Mouse (Mus musculus) forebrain, embryonic 16.5 days (tissue): Measurements from ENCODE around the gene Ankrd9. TPM values are rescaled to one million over a fixed set of nuclear protein-coding genes. Genes with fewer than 3 reads are reported as not detected.

Source experiments
- ATAC-seq: fragments of 200-750 bp; cut with Nextera tagmentation; 2 replicates; pipeline ENCODE4 v1.8.0; 2017; ENCODE audit warnings: mild to moderate bottlenecking, moderate library complexity
- H3K27ac ChIP-seq: fragments of 300-500 bp; sonication (generic); 2 replicates; pipeline ENCODE4 v1.5.1; 2014; ENCODE audit warnings: low read length, control low read depth
- H3K27me3 ChIP-seq: fragments of 300-500 bp; sonication (generic); replicated peaks from 2 replicates; pipeline ENCODE4 v1.6.1; 2014; ENCODE audit warnings: low read length; ENCODE audit not compliant: control insufficient read depth, insufficient read depth
- H3K36me3 ChIP-seq: fragments of 300-500 bp; sonication (generic); 2 replicates; pipeline ENCODE4 v1.6.1; 2014; ENCODE audit not compliant: control insufficient read depth, insufficient read depth
- H3K4me1 ChIP-seq: fragments of 300-500 bp; sonication (generic); replicated peaks from 2 replicates; pipeline ENCODE4 v1.6.1; 2014; ENCODE audit warnings: low read length; ENCODE audit not compliant: control insufficient read depth, insufficient read depth
- H3K4me2 ChIP-seq: fragments of 300-500 bp; sonication (generic); 2 replicates; pipeline ENCODE4 v1.6.1; 2014; ENCODE audit warnings: mild to moderate bottlenecking, low read length, control low read depth
- H3K4me3 ChIP-seq: fragments of 300-500 bp; sonication (generic); replicated peaks from 2 replicates; pipeline ENCODE4 v1.5.1; 2014; ENCODE audit warnings: mild to moderate bottlenecking, low read length, control low read depth
- H3K9ac ChIP-seq: fragments of 300-500 bp; sonication (generic); replicated peaks from 2 replicates; pipeline ENCODE4 v1.6.1; 2014; ENCODE audit warnings: low read depth, low read length, control low read depth
- H3K9me3 ChIP-seq: fragments of 300-500 bp; sonication (generic); 2 replicates; pipeline ENCODE4 v1.6.1; 2016; ENCODE audit warnings: low read length; ENCODE audit not compliant: control insufficient read depth
- whole genome bisulfite sequencing: fragments of 180-500 bp; shearing (Covaris S2); extraction: QIAGEN DNeasy Blood & Tissue Kit; methylation state at CpG from one replicate; pipeline ENCODE4 v1.1.7; 2014; 5-methylcytosine and 5-hydroxymethylcytosine counted together
- polyA plus RNA-seq: library from polyadenylated mRNA; unstranded; fragments of >200 nt; fragmentation: Nextera tagmentation; extraction: Ambion mirVana; gene quantifications from 2 replicates; pipeline ENCODE4 v1.2.1, GENCODE M21; 2015

Gene Ankrd9
- polyA plus RNA-seq, 1 experiment from 2014 or later = 6.1 TPM

DNA sequence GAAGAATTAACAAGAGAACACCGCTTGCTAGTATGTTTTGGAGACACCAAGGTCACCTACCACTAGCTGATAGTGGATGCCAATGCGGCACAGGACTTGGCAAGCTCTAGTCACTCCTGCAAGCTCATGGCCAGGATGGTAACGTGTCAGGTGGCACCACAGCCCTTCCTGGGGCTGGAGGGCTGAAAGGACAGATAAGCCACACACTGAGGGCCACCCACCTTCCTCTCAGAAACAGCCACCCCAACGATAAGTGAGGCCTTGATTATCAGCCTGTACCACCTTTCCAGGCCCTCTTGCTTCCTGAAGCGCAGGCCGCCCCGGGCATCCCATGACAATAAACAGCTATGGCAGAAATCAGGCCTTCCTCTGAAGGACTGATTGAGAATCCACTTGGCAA, 4.5 kb downstream of the Ankrd9 start:
- Histone ChIP-seq H3K9ac (no peak overlapping the region), H3K27ac (no peak overlapping the region), H3K4me3 (no peak overlapping the region), H3K4me2 (no peak overlapping the region), H3K36me3 (peaks cover 10% of the 10 kb centered on the region), H3K4me1 (peaks cover 10% of the 10 kb centered on the region), H3K9me3 (no peaks in the 10 kb centered on the region), H3K27me3 (no peaks in the 10 kb centered on the region)
- 93% methylated on average over 7 of the region's 7 CpGs for WGBS
- ATAC-seq = no peak

DNA sequence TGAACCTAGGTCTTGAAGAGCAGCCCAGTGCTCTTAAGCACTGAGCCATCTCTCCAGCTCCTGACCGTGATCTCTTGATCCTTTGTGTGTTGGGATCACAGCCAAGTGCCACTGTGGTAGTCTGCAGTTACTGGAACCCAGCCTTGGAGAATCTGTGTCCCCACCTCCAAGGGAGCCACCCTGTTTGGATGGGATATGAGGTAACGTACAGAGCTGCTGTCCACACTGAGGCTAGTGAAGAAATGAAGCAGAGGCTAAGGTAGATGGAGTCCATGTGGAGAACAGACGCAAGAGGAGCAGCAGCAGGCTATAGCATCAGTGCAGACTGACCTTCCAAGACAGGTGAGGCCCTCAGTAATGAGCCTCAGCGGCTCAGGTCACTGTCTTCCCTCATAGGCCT, 5.0 kb downstream of the Ankrd9 start:
- Histone ChIP-seq H3K4me3 (no peak overlapping the region), H3K27me3 (no peaks in the 10 kb centered on the region), H3K9me3 (no peaks in the 10 kb centered on the region), H3K36me3 (peaks cover 15% of the 10 kb centered on the region), H3K9ac (no peak overlapping the region), H3K27ac (no peak overlapping the region), H3K4me1 (peaks cover 7% of the 10 kb centered on the region; the same call in 1 of the 2 replicates), H3K4me2 (no peak overlapping the region)
- ATAC-seq = no peak
- 89% methylated on average over 4 of the region's 4 CpGs for WGBS

DNA sequence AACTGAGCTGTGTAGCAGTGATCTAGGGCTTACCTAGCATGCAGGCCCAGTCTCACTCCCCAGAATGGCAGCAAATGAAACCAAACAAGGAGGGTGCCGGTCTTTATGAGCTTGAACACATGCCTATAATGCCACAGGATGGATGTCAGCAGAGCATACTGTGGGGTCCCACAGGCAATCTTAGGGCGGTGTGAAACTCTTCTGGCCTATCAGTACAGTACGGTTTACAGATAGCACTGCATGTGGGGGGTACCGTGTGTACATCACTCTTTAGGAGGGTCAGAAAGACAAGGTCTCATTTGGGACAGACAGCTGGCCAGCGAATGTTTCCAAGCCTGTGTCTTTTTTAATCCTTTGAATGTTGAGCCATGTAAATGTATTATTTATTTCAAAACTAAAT, 6.9 kb downstream of the Ankrd9 start:
- no peak overlapping the region for H3K4me2 ChIP-seq
- no peaks in the 10 kb centered on the region for H3K27me3 ChIP-seq
- 94% methylated on average over 5 of the region's 5 CpGs for WGBS
- no peaks in the 10 kb centered on the region for H3K4me1 ChIP-seq
- peaks cover 16% of the 10 kb centered on the region for H3K36me3 ChIP-seq
- H3K27ac ChIP-seq = no peak overlapping the region
- no peak overlapping the region for H3K4me3 ChIP-seq
- no peak overlapping the region for H3K9ac ChIP-seq
- no peaks in the 10 kb centered on the region for H3K9me3 ChIP-seq
- no peak for ATAC-seq

DNA sequence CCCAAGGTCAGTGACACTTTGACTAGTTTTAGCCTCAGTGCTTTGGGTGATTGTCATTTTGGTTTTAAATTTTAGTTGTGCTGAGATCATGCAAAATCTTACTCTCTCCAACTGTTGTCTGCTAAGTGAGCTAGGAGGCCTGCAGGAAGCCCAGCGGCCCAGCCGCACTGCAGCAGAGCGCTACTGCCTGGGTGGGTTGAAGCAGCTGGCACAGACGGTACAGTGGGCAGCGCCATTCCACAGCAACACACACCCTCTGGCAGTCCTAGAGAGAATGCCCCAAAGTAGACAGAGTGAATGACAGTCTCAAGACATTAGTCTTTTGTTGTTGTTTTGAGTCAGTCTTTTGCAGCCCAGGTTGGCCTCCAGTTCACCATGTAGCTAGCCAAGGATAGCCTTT, 8.4 kb downstream of the Ankrd9 start:
- Histone ChIP-seq H3K4me1 (no peaks in the 10 kb centered on the region), H3K4me3 (no peak overlapping the region), H3K9me3 (no peaks in the 10 kb centered on the region), H3K36me3 (peaks cover 16% of the 10 kb centered on the region), H3K9ac (no peak overlapping the region), H3K27ac (no peak overlapping the region), H3K27me3 (no peaks in the 10 kb centered on the region), H3K4me2 (no peak overlapping the region)
- WGBS = 87% methylated on average over 5 of the region's 5 CpGs
- ATAC-seq = no peak

DNA sequence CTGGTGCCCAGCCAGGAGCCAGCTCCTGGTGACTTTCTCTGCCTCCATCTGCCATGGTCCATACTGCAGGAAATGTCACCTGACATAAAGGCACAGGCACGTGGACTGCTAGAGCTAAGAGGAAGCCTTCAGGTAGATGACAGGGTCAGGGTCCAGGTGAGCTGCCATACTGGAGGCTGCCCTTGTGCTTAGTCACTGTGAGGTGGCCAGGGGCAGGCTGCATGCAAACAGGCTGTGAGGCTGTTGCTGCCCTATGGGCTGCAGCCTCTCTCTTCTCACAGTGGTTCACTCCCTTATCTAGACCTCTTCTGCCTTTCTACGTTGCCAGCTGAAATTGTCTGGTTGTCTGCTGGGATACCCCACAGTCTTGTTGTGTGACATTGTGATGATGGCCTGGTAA, 11.7 kb downstream of the Ankrd9 start:
- no peak overlapping the region for H3K27ac ChIP-seq
- no peaks in the 10 kb centered on the region for H3K27me3 ChIP-seq
- H3K36me3 ChIP-seq = peaks cover 16% of the 10 kb centered on the region
- 95% methylated on average over 2 of the region's 2 CpGs for WGBS
- H3K9me3 ChIP-seq = no peaks in the 10 kb centered on the region
- no peak overlapping the region for H3K4me2 ChIP-seq
- H3K4me1 ChIP-seq = no peaks in the 10 kb centered on the region
- no peak overlapping the region for H3K9ac ChIP-seq
- H3K4me3 ChIP-seq = no peak overlapping the region
- no peak for ATAC-seq

DNA sequence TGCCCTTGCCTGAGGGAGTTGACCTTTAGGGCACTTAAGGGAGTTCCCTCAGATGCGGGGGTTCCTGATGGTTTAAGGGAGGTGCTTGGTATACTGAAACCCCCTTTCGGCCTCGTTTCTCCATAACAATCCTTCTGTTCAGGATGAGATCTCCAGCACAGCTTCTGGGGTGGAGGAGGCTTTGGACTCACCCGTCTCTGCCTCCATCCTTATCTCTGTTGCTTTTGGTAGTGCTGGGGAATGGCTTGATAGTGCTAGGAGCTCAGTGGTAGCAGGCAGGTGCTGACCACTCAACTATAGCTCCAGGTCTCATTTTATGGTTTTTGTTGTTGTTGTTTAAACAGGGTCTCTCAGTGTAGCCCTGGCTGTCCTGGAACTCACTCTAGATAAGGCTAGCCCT, 12.8 kb downstream of the Ankrd9 start:
- no peak overlapping the region for H3K4me2 ChIP-seq
- peaks cover 16% of the 10 kb centered on the region for H3K36me3 ChIP-seq
- ATAC-seq = no peak
- no peaks in the 10 kb centered on the region for H3K4me1 ChIP-seq
- H3K27me3 ChIP-seq = no peaks in the 10 kb centered on the region
- no peak overlapping the region for H3K27ac ChIP-seq
- WGBS = 91% methylated on average over 4 of the region's 4 CpGs
- H3K9ac ChIP-seq = no peak overlapping the region
- H3K9me3 ChIP-seq = no peaks in the 10 kb centered on the region
- H3K4me3 ChIP-seq = no peak overlapping the region

DNA sequence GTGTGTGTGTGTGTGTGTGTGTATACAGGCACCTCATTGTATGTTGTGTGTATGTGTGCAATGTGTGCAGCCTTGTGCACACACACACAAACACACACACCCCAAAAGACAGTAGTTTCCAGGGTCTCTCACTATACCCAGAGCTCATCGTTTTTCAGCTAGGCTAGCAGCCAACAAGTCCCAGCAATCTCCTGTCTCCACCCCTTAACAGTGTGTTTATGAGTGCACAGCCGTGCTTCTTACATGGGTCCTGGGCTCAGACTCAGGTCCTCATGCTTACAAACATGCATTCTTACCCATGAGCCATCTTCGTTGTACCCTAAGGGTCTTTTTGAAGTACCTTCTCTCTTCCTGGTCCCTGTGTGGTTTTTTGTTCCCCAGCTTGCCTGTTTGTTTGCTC, 13.3 kb downstream of the Ankrd9 start:
- ATAC-seq = no peak
- Histone ChIP-seq H3K36me3 (peaks cover 11% of the 10 kb centered on the region), H3K4me3 (no peak overlapping the region), H3K27me3 (no peaks in the 10 kb centered on the region), H3K27ac (no peak overlapping the region), H3K9me3 (no peaks in the 10 kb centered on the region), H3K4me1 (no peaks in the 10 kb centered on the region), H3K9ac (no peak overlapping the region), H3K4me2 (no peak overlapping the region)
- 74% methylated on average over 3 of the region's 3 CpGs for WGBS

DNA sequence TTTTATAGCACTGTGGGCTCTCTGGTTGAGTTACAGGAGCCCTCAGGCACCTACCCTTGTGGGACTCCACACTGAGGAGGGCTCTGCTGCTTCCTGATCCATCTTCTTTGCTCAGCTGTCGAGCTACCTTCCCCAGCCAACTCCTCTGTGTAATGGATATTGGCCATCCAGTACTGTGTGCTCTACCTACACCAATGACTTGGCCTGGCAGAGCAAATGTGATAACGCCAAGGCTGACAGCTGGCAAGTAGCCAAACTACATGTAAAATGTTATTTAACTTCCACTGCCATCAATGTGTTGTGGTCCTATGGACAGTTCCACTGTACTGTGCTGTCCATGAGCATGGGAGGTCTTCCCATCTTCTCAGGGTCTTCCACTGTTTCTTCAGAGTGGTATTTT, 16.9 kb downstream of the Ankrd9 start:
- Histone ChIP-seq H3K4me1 (no peaks in the 10 kb centered on the region), H3K27ac (no peak overlapping the region), H3K36me3 (no peaks in the 10 kb centered on the region), H3K9ac (no peak overlapping the region), H3K27me3 (no peaks in the 10 kb centered on the region), H3K4me3 (no peak overlapping the region), H3K9me3 (no peaks in the 10 kb centered on the region), H3K4me2 (no peak overlapping the region)
- WGBS = 84% methylated on average over 2 of the region's 2 CpGs
- no peak for ATAC-seq

DNA sequence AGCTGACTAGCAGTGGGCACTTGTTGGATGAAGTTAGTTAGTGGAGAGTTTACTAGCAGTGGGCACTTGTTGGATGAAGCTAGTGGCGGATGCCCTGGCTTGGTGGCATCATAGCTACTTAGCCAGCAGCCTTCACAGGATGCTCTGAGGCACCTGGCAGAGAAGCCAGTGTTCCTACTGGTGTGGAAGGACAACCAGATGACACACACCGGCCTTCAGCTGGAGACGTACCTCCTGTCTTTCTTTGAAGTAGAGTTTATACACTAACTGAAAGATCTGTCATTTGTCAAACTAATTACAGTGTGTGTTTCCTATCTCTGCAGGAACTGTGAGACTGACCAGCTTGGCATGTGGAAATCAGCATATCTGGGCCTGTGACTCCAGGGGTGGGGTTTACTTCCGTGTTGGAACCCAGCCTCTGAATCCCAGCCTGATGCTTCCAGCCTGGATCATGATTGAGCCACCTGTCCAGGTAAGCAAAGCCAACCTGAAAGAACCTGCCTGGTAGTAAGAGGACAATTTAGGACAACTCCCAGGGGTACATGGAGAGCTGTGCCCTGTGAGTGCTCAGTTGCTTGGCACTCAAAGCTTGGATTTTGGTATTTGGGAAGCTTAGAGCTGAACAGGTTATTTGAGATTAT, 24.4 kb downstream of the Ankrd9 start:
- Histone ChIP-seq H3K9ac (no peak overlapping the region), H3K4me3 (no peak overlapping the region), H3K9me3 (no peaks in the 10 kb centered on the region), H3K27ac (no peak overlapping the region), H3K4me1 (no peaks in the 10 kb centered on the region), H3K36me3 (peaks cover 4% of the 10 kb centered on the region; the same call in 1 of the 2 replicates), H3K27me3 (no peaks in the 10 kb centered on the region), H3K4me2 (no peak overlapping the region)
- WGBS = 90% methylated on average over 4 of the region's 4 CpGs
- ATAC-seq = no peak

DNA sequence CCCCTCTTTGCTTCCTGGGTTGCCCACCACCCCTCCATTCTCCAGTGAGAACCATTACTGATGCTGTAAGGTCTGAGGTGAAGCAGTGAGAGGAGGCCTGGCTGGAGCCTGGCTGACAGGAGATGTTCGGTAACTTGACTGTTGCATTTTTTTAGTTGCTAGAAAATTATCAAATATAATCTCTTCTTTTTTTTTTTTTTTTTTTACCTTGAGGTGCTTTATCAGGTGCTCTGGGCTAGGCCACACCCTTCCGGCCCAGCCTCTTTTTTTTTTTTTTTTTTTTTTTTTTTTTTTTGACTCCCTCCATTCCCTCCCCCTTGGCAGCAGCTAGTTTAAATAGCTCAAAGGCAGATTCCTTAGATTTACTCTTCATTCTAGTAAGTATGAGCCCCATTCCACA, 24.9 kb downstream of the Ankrd9 start:
- Histone ChIP-seq H3K27me3 (no peaks in the 10 kb centered on the region), H3K27ac (no peak overlapping the region), H3K36me3 (peaks cover 4% of the 10 kb centered on the region; the same call in 1 of the 2 replicates), H3K4me2 (no peak overlapping the region), H3K4me3 (no peak overlapping the region), H3K4me1 (no peaks in the 10 kb centered on the region), H3K9ac (no peak overlapping the region), H3K9me3 (no peaks in the 10 kb centered on the region)
- WGBS = 88% methylated on average over 2 of the region's 2 CpGs
- no peak for ATAC-seq
